Mouse (Mus musculus) forebrain, embryonic 11.5 days (tissue): ENCODE results near the gene Snap23. TPM values are rescaled to one million over a fixed set of nuclear protein-coding genes. Genes with fewer than 3 reads are reported as not detected.

Experiments used
- ATAC-seq: fragments of 200-750 bp; cut with Nextera tagmentation; replicated peaks from 2 replicates; pipeline ENCODE4 v1.8.0; 2017; ENCODE audit warnings: moderate TSS enrichment; ENCODE audit not compliant: low FRiP score
- DNase-seq: peaks from one replicate; pipeline ENCODE4 v3.0.0-alpha.2; 2017; ENCODE audit warnings: low spot score
- H3K27ac ChIP-seq: fragments of 300-500 bp; sonication (generic); 2 replicates; pipeline ENCODE4 v1.5.1; 2014; ENCODE audit warnings: low read depth, low read length
- H3K27me3 ChIP-seq: fragments of 300-500 bp; sonication (generic); 2 replicates; pipeline ENCODE4 v1.6.1; 2014; ENCODE audit warnings: mild to moderate bottlenecking, low read length, mixed read lengths; ENCODE audit not compliant: control insufficient read depth, insufficient read depth
- H3K36me3 ChIP-seq: fragments of 300-500 bp; sonication (generic); 2 replicates; pipeline ENCODE4 v1.6.1; 2014; ENCODE audit warnings: mild to moderate bottlenecking, low read length, moderate library complexity, mixed read lengths; ENCODE audit not compliant: control insufficient read depth, insufficient read depth
- H3K4me1 ChIP-seq: fragments of 300-500 bp; sonication (generic); replicated peaks from 2 replicates; pipeline ENCODE4 v1.6.1; 2014; ENCODE audit warnings: low read length, mixed read lengths; ENCODE audit not compliant: control insufficient read depth, insufficient read depth
- H3K4me2 ChIP-seq: fragments of 300-500 bp; sonication (generic); 2 replicates; pipeline ENCODE4 v1.6.1; 2014; ENCODE audit warnings: low read depth, mild to moderate bottlenecking, low read length, moderate library complexity, mixed read lengths; ENCODE audit not compliant: severe bottlenecking
- H3K4me3 ChIP-seq: fragments of 300-500 bp; sonication (generic); 2 replicates; pipeline ENCODE4 v1.5.1; 2014; ENCODE audit warnings: low read depth, low read length
- H3K9ac ChIP-seq: fragments of 300-500 bp; sonication (generic); 2 replicates; pipeline ENCODE4 v1.6.1; 2014; ENCODE audit warnings: low read length
- H3K9me3 ChIP-seq: fragments of 300-500 bp; sonication (generic); 2 replicates; pipeline ENCODE4 v1.6.1; 2016; ENCODE audit warnings: low read length, mixed read lengths; ENCODE audit not compliant: control insufficient read depth
- WGBS: fragments of 180-500 bp; shearing (Covaris S2); extraction: QIAGEN DNeasy Blood & Tissue Kit; methylation state at CpG from one replicate; pipeline ENCODE4 v1.1.7; 2014; 5-methylcytosine and 5-hydroxymethylcytosine counted together
- polyA plus RNA-seq: library from polyadenylated mRNA; unstranded; fragments of >200 nt; fragmentation: Nextera tagmentation; extraction: Ambion mirVana; gene quantifications from 2 replicates; pipeline ENCODE4 v1.2.1, GENCODE M21; 2014

The Snap23 gene
- 46.8 and 51.7 TPM in 2 replicates for polyA plus RNA-seq

GRCm38 (mm10) chr2:120566886-120567797 lies at the start of gene Snap23:
Gene Snap23, plus strand, starts transcription at chr2:120567671.
- Histone ChIP-seq H3K9ac (peak within 1 kb of the TSS; percentile 70), H3K4me3 (peak within 1 kb of the TSS; percentile 58), H3K27me3 (no peaks in the 10 kb centered on the region), H3K4me2 (peak within 1 kb of the TSS; percentile 71), H3K4me1 (peaks cover 3% of the 10 kb centered on the region; the same call in 1 of the 2 replicates), H3K27ac (no peak within 1 kb of the TSS), H3K36me3 (no peaks in the 10 kb centered on the region), H3K9me3 (no peaks in the 10 kb centered on the region)
- ATAC-seq (peak; percentile 94), DNase-seq (peak; percentile 97)
- 2% methylated on average over 42 of the region's 42 CpGs for WGBS

GRCm38 (mm10) chr2:120518547-120519210 lies 48.8 kb upstream of the Snap23 start:
- Histone ChIP-seq H3K4me2 (no peak overlapping the region), H3K27me3 (no peaks in the 10 kb centered on the region), H3K9me3 (no peaks in the 10 kb centered on the region), H3K4me1 (no peaks in the 10 kb centered on the region), H3K27ac (no peak overlapping the region), H3K4me3 (no peak overlapping the region), H3K9ac (no peak overlapping the region), H3K36me3 (peaks cover 10% of the 10 kb centered on the region; the same call in 1 of the 2 replicates)
- 87% methylated on average over 5 of the region's 5 CpGs for WGBS
- DNase-seq, result no peak
- no peak for ATAC-seq

GRCm38 (mm10) chr2:120526771-120527170 lies 40.7 kb upstream of the Snap23 start:
- no peaks in the 10 kb centered on the region for H3K9me3 ChIP-seq
- DNase-seq (no peak), ATAC-seq (no peak)
- peaks cover 12% of the 10 kb centered on the region; the same call in 1 of the 2 replicates for H3K36me3 ChIP-seq
- H3K9ac ChIP-seq, result no peak overlapping the region
- no peaks in the 10 kb centered on the region for H3K27me3 ChIP-seq
- no peak overlapping the region for H3K4me3 ChIP-seq
- no peak overlapping the region for H3K4me2 ChIP-seq
- H3K4me1 ChIP-seq, result no peaks in the 10 kb centered on the region
- WGBS, result 91% methylated on average over 5 of the region's 5 CpGs
- H3K27ac ChIP-seq, result no peak overlapping the region

GRCm38 (mm10) chr2:120529531-120529930 lies 37.9 kb upstream of the Snap23 start:
- Histone ChIP-seq H3K9ac (no peak overlapping the region), H3K4me2 (no peak overlapping the region), H3K27me3 (no peaks in the 10 kb centered on the region), H3K4me1 (no peaks in the 10 kb centered on the region), H3K9me3 (no peaks in the 10 kb centered on the region), H3K36me3 (peaks cover 10% of the 10 kb centered on the region; the same call in 1 of the 2 replicates), H3K27ac (no peak overlapping the region), H3K4me3 (no peak overlapping the region)
- ATAC-seq (no peak), DNase-seq (no peak)

GRCm38 (mm10) chr2:120531223-120531622 lies 36.2 kb upstream of the Snap23 start:
- H3K36me3 ChIP-seq, result peaks cover 7% of the 10 kb centered on the region; the same call in 1 of the 2 replicates
- H3K27me3 ChIP-seq, result no peaks in the 10 kb centered on the region
- 93% methylated on average over 4 of the region's 4 CpGs for WGBS
- no peak overlapping the region for H3K4me3 ChIP-seq
- H3K9me3 ChIP-seq, result no peaks in the 10 kb centered on the region
- H3K27ac ChIP-seq, result no peak overlapping the region
- H3K9ac ChIP-seq, result no peak overlapping the region
- H3K4me1 ChIP-seq, result no peaks in the 10 kb centered on the region
- DNase-seq, result no peak
- no peak overlapping the region for H3K4me2 ChIP-seq
- no peak for ATAC-seq

- no peaks in the 10 kb centered on the region for H3K9me3 ChIP-seq
- no peaks in the 10 kb centered on the region for H3K4me1 ChIP-seq
- no peak for DNase-seq
- no peak for ATAC-seq
- 85% methylated on average over 3 of the region's 3 CpGs for WGBS
- no peak overlapping the region for H3K27ac ChIP-seq
- no peaks in the 10 kb centered on the region for H3K27me3 ChIP-seq
- H3K4me3 ChIP-seq, result no peak overlapping the region
- H3K9ac ChIP-seq, result no peak overlapping the region
- H3K36me3 ChIP-seq, result peaks cover 2% of the 10 kb centered on the region; the same call in 1 of the 2 replicates
- no peak overlapping the region for H3K4me2 ChIP-seq
Observed at GRCm38 (mm10) chr2:120539333-120539732, 28.1 kb upstream of the Snap23 start.

GRCm38 (mm10) chr2:120539778-120540208 lies 27.7 kb upstream of the Snap23 start:
- ATAC-seq, result no peak
- H3K9me3 ChIP-seq, result no peaks in the 10 kb centered on the region
- 68% methylated on average over 1 of the region's 1 CpGs for WGBS
- DNase-seq, result no peak
- H3K4me2 ChIP-seq, result no peak overlapping the region
- peaks cover 2% of the 10 kb centered on the region; the same call in 1 of the 2 replicates for H3K36me3 ChIP-seq
- no peak overlapping the region for H3K9ac ChIP-seq
- no peak overlapping the region for H3K27ac ChIP-seq
- no peaks in the 10 kb centered on the region for H3K27me3 ChIP-seq
- no peak overlapping the region for H3K4me3 ChIP-seq
- no peaks in the 10 kb centered on the region for H3K4me1 ChIP-seq

- H3K4me2 ChIP-seq, result no peak overlapping the region
- no peaks in the 10 kb centered on the region for H3K9me3 ChIP-seq
- ATAC-seq (no peak), DNase-seq (no peak)
- H3K4me1 ChIP-seq, result no peaks in the 10 kb centered on the region
- no peaks in the 10 kb centered on the region; the same call in 1 of the 2 replicates for H3K36me3 ChIP-seq
- H3K4me3 ChIP-seq, result no peak overlapping the region
- no peak overlapping the region for H3K9ac ChIP-seq
- WGBS, result 98% methylated on average over 2 of the region's 2 CpGs
- H3K27me3 ChIP-seq, result no peaks in the 10 kb centered on the region
- no peak overlapping the region for H3K27ac ChIP-seq
Observed at GRCm38 (mm10) chr2:120544732-120545131, 22.7 kb upstream of the Snap23 start.
